ENCODE assay signal across 8 mouse cellular contexts in the genomic region with DNA sequence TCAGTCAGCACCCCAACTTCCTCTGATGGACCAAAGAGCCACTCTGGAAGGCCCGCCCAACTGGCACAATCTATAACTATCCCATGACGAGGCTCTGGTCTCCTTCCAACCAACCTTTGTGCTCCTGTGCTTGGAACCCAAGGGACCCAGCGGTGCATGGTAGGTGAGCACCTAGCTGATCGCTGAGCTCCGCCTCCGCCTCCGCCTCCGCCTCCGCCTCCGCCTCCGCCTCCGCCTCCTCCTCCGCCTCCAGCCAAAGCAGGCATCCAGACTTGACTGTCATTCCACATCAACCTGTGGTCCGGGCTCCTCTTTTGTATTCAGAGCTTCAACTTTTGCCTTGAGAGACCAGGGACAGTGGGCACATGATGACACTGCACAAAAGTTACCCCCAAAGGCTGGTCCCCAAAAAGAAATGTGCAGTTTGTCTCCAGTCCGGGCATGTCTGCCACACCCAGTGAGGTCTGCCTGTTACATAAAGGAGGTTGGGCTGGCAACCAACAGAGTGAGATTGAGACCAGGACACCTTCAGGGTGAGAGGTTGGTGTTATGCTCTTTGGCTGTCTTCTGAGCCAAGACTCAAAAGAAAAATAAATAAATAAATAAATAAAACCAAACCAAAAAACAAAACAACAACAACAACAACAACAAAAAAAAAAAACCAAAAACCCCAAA.
DNase-seq lines count a peak whose midpoint lies in the region; ATAC-seq and TF ChIP-seq lines count a peak whose summit lies in the region.

No protein-coding gene starts in this region.

- no peak overlapping the region for H3K4me3 ChIP-seq in intestine, embryonic 16.5 days (ENCODE audit: low read length)
- peak overlapping the region; percentile 47 for H3K4me3 ChIP-seq in liver, embryonic 15.5 days (replicated peaks)
- no peak overlapping the region for H3K4me3 ChIP-seq in stomach, postnatal 0 days (ENCODE audit: low read depth, low read length)
- H3K4me3 ChIP-seq in left cerebral cortex, adult 2 months = no peak overlapping the region

- peak overlapping the region; percentile 28; the same call in 1 of the 2 replicates for H3K4me2 ChIP-seq in intestine, embryonic 16.5 days (ENCODE audit: low read depth, low read length)
- peak overlapping the region; percentile 76 for H3K4me2 ChIP-seq in liver, embryonic 15.5 days
- H3K4me2 ChIP-seq in stomach, postnatal 0 days (replicated peaks; ENCODE audit: low read depth) = peak overlapping the region; percentile 27; the same call in 1 of the 2 replicates

- H3K27me3 ChIP-seq in intestine, embryonic 16.5 days (replicated peaks; ENCODE audit: control insufficient read depth, insufficient read depth, low read length) = no peaks in the 10 kb centered on the region
- H3K27me3 ChIP-seq in liver, embryonic 15.5 days = peaks cover 19% of the 10 kb centered on the region
- no peaks in the 10 kb centered on the region for H3K27me3 ChIP-seq in stomach, postnatal 0 days (ENCODE audit: control insufficient read depth, insufficient read depth, low read length)

- DNase-seq in cerebellum, postnatal 25 days = peak; percentile 27 to 49
- DNase-seq in cerebellum, adult 18-20 months = no peak
- peak; percentile 66 for DNase-seq in adrenal gland, postnatal 14 days
- peak; percentile 70 for DNase-seq in stomach, postnatal 0 days (ENCODE audit: low spot score)
- no peak for DNase-seq in left cerebral cortex, adult 2 months (ENCODE audit: extremely low spot score in 1 of 2, low spot score in 2 of 2)
- DNase-seq in right cerebral cortex, postnatal 4 days = no peak

- ATAC-seq in intestine, embryonic 16.5 days = peak; percentile 82
- ATAC-seq in liver, embryonic 15.5 days (ENCODE audit: insufficient read depth) = peak; percentile 90
- peak; percentile 77 for ATAC-seq in stomach, postnatal 0 days (ENCODE audit: low FRiP score, low TSS enrichment)

- TF ChIP-seq CTCF in stomach, postnatal 0 days (IDR thresholded peaks at IDR 0.05; ENCODE audit: low read depth) = no peak
- no peak for TF ChIP-seq CTCF in left cerebral cortex, adult 2 months (IDR thresholded peaks at IDR 0.05)

- TF ChIP-seq EP300 in stomach, postnatal 0 days (optimal IDR thresholded peaks at IDR 0.05) = no peak

- intact Hi-C loops in left cerebral cortex, adult 2 months (cut with DNase I) = no loop called here

- no peak overlapping the region for H3K27ac ChIP-seq in intestine, embryonic 16.5 days (ENCODE audit: low read length)
- peak overlapping the region; percentile 60 for H3K27ac ChIP-seq in liver, embryonic 15.5 days (replicated peaks)
- no peak overlapping the region for H3K27ac ChIP-seq in stomach, postnatal 0 days (replicated peaks)
- H3K27ac ChIP-seq in left cerebral cortex, adult 2 months = no peak overlapping the region

- peaks cover 6% of the 10 kb centered on the region for H3K4me1 ChIP-seq in intestine, embryonic 16.5 days (ENCODE audit: control insufficient read depth, insufficient read depth, low read length)
- H3K4me1 ChIP-seq in liver, embryonic 15.5 days (replicated peaks) = peaks cover 36% of the 10 kb centered on the region
- 0 out of 2 replicates have a peak, but pooled peaks cover 4% of the 10 kb centered on the region for H3K4me1 ChIP-seq in stomach, postnatal 0 days (replicated peaks; ENCODE audit: control insufficient read depth, insufficient read depth)

- no peaks in the 10 kb centered on the region for H3K9me3 ChIP-seq in intestine, embryonic 16.5 days (ENCODE audit: control insufficient read depth, low read length)
- H3K9me3 ChIP-seq in liver, embryonic 15.5 days (replicated peaks) = no peaks in the 10 kb centered on the region
- H3K9me3 ChIP-seq in stomach, postnatal 0 days (ENCODE audit: control insufficient read depth, low read length) = no peaks in the 10 kb centered on the region

- H3K36me3 ChIP-seq in intestine, embryonic 16.5 days (ENCODE audit: control insufficient read depth, insufficient read depth, low read length) = no peaks in the 10 kb centered on the region
- no peaks in the 10 kb centered on the region for H3K36me3 ChIP-seq in liver, embryonic 15.5 days (replicated peaks)
- H3K36me3 ChIP-seq in stomach, postnatal 0 days (ENCODE audit: control insufficient read depth, insufficient read depth, low read length) = no peaks in the 10 kb centered on the region

- 67% methylated on average over 15 of the region's 15 CpGs for WGBS in intestine, embryonic 16.5 days
- WGBS in liver, embryonic 15.5 days (ENCODE audit: insufficient replicate concordance) = 32% methylated on average over 15 of the region's 15 CpGs
- 43% methylated on average over 15 of the region's 15 CpGs for WGBS in stomach, postnatal 0 days

- no peak overlapping the region for H3K9ac ChIP-seq in intestine, embryonic 16.5 days (ENCODE audit: low read depth, low read length)
- H3K9ac ChIP-seq in liver, embryonic 15.5 days = peak overlapping the region; percentile 45
- H3K9ac ChIP-seq in stomach, postnatal 0 days (ENCODE audit: low read length) = no peak overlapping the region

Comparison
In these comparisons a context has a peak if more than half of its experiments do, and no peak if none do; other contexts are left out.
1. DNase-seq: peak in cerebellum, postnatal 25 days (2 of 2), adrenal gland, postnatal 14 days (single experiment) and stomach, postnatal 0 days (single experiment); none in cerebellum, adult 18-20 months (0 of 2), left cerebral cortex, adult 2 months (0 of 2) and right cerebral cortex, postnatal 4 days (single experiment).
2. Peak in every context shown above with its lines, with median percentiles within 50 percentile points of each other: ATAC-seq and H3K4me2 ChIP-seq.